Mouse (Mus musculus): ENCODE data around the gene Bag5. TPM values are rescaled to one million over a fixed set of nuclear protein-coding genes. Genes with fewer than 3 reads are reported as not detected.

Gene Bag5
- total and polyA plus RNA-seq, 3 experiments = 24.1 to 27.9 (median 25.6) TPM

DNA sequence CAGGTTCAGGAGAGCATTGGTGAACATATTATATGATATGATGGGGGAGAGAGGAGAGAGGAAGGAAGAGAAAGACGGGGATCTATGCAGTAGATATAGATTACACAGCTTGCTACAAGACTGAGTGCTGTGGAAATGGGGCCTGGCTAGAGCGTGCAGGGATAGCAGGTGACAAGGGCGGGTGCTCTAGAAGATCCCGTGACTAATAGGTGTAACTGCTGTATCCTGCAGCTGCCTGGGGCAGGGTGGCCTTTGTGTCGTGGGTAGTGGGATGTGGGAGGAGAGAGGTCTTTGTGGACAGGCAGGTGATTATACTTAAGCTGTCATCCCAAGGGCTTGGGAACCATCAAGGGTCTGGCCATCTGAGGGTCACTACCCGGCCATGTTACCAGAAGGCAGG is 32.2 kb upstream of the Bag5 start:
- peaks cover 43 to 63% of the 10 kb centered on the region in 2 experiments for H3K4me1 ChIP-seq (ENCODE audit: control insufficient read depth in 1 of 2, insufficient read depth in 2 of 2)
- no peaks in the 10 kb centered on the region for H3K27me3 ChIP-seq (replicated peaks)
- H3K4me2 ChIP-seq (ENCODE audit: insufficient read depth, low read depth, poor library complexity, severe bottlenecking) = no peak overlapping the region
- H3K9me3 ChIP-seq (replicated peaks; ENCODE audit: low read length) = no peaks in the 10 kb centered on the region
- in situ Hi-C loops (cut with MboI; ENCODE audit: low pct_ligation_motif_present, low pct_unique_long_range_greater_than_20kb, low sequenced_read_pairs) (loop anchor here (10.0 kb wide), 1 partner anchor 110 kb away; no protein-coding TSS in a partner anchor), dilution Hi-C loops (cut with MboI; ENCODE audit: extremely low pct_ligation_motif_present, extremely low pct_unique_long_range_greater_than_20kb, low sequenced_read_pairs) (no loop called here)
- no peak for TF ChIP-seq USF1 (IDR thresholded peaks at IDR 0.05; ENCODE audit: low read depth, low read length)
- H3K27ac ChIP-seq (ENCODE audit: insufficient read depth, low read depth) = peak overlapping the region; percentile 75; the same call in 1 of the 2 replicates
- H3K9ac ChIP-seq (ENCODE audit: insufficient read depth, low read depth) = no peak overlapping the region
- H3K36me3 ChIP-seq (replicated peaks in 1 of 2; ENCODE audit: control insufficient read depth in 1 of 2, insufficient read depth in 1 of 2, low read length in 1 of 2) = no peaks in the 10 kb centered on the region
- H3K79me2 ChIP-seq (replicated peaks; ENCODE audit: control insufficient read depth, extremely low read depth, insufficient read depth, poor library complexity, severe bottlenecking) = no peaks in the 10 kb centered on the region
- DNase-seq (ENCODE audit: extremely low read depth) = no peak
- H3K4me3 ChIP-seq (replicated peaks in 1 of 3; ENCODE audit: low read depth in 2 of 3, low read length in 2 of 3, poor library complexity in 1 of 3) = no peak overlapping the region

DNA sequence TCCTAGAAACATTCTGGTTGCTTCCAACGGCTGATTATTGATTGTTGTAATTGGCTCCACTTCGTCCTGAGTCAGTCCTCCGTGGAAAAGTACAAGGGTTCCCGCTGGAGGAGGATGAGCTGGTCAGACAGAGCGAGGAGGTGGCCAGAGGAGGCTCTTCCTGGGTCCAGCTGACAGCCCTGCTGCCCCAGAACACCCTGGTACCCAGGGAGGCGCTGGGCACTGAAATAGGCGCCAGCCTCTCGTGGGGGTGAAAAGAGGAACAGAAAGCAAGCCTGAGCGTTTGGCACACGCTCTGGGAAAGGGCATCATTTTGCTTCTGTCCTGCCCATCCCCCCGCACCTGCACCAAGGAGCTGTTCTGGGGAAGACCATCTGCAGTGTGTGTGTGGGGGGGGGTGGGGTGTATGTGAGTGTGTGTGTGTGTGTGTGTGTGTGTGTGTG is 30.9 kb upstream of the Bag5 start:
- H3K9ac ChIP-seq (ENCODE audit: insufficient read depth, low read depth) = no peak overlapping the region
- no peaks in the 10 kb centered on the region for H3K36me3 ChIP-seq (replicated peaks in 1 of 2; ENCODE audit: control insufficient read depth in 1 of 2, insufficient read depth in 1 of 2, low read length in 1 of 2)
- no peak; the same call in 1 of the 2 replicates for TF ChIP-seq ELF1 (IDR thresholded peaks at IDR 0.05; ENCODE audit: low read depth, low read length)
- no peak for TF ChIP-seq USF1 (IDR thresholded peaks at IDR 0.05; ENCODE audit: low read depth, low read length)
- no peak for TF ChIP-seq MYC (IDR thresholded peaks at IDR 0.05; ENCODE audit: low read depth, low read length)
- TF ChIP-seq ETS1 (conservative IDR thresholded peaks at IDR 0.05; ENCODE audit: low read depth, low read length) = peak; percentile 77
- TF ChIP-seq MAZ (IDR thresholded peaks at IDR 0.05; ENCODE audit: low read depth, low read length) = 0 out of 2 replicates have a peak, but pooled peaks have one; percentile 64
- TF ChIP-seq IRF4 (IDR thresholded peaks at IDR 0.05; ENCODE audit: low read depth, low read length) = peak; percentile 95
- no peak for TF ChIP-seq RAD21 (IDR thresholded peaks at IDR 0.05; ENCODE audit: low read depth, low read length)
- peak; percentile 89 for TF ChIP-seq BHLHE40 (IDR thresholded peaks at IDR 0.05; ENCODE audit: low read depth, low read length)
- no peak for TF ChIP-seq CTCF (conservative IDR thresholded peaks at IDR 0.05 in 1 of 2, IDR thresholded peaks at IDR 0.05 in 1 of 2; ENCODE audit: low read depth in 2 of 2, low read length in 2 of 2)
- no peak for TF ChIP-seq TBP (conservative IDR thresholded peaks at IDR 0.05; ENCODE audit: low read depth, low read length)
- TF ChIP-seq ZKSCAN1 (IDR thresholded peaks at IDR 0.05; ENCODE audit: borderline replicate concordance, low read depth, low read length) = no peak
- no peak for TF ChIP-seq RCOR1 (conservative IDR thresholded peaks at IDR 0.05; ENCODE audit: low read depth, low read length)
- TF ChIP-seq ZNF384 (IDR thresholded peaks at IDR 0.05; ENCODE audit: low read depth, low read length) = no peak
- TF ChIP-seq USF2 (conservative IDR thresholded peaks at IDR 0.05; ENCODE audit: low read depth, low read length) = no peak
- TF ChIP-seq TCF12 (IDR thresholded peaks at IDR 0.05; ENCODE audit: low read depth, low read length) = peak; percentile 92
- TF ChIP-seq KAT2A (IDR thresholded peaks at IDR 0.05; ENCODE audit: insufficient replicate concordance, low read length) = no peak
- TF ChIP-seq SIN3A (IDR thresholded peaks at IDR 0.05; ENCODE audit: low read length) = no peak; the same call in 1 of the 2 replicates
- no peak for TF ChIP-seq NRF1 (IDR thresholded peaks at IDR 0.05; ENCODE audit: low read depth, low read length)
- no peak for TF ChIP-seq ZC3H11A (IDR thresholded peaks at IDR 0.05; ENCODE audit: low read depth, low read length)
- peak; percentile 86 for TF ChIP-seq EP300 (IDR thresholded peaks at IDR 0.05; ENCODE audit: low read length)
- TF ChIP-seq ZMIZ1 (IDR thresholded peaks at IDR 0.05; ENCODE audit: low read depth, low read length) = no peak
- TF ChIP-seq MAX (IDR thresholded peaks at IDR 0.05; ENCODE audit: low read length) = no peak; the same call in 1 of the 2 replicates
- no peak for TF ChIP-seq GABPA (IDR thresholded peaks at IDR 0.05; ENCODE audit: insufficient replicate concordance, low read depth, low read length)
- TF ChIP-seq POLR2AphosphoS2 (IDR thresholded peaks at IDR 0.05; ENCODE audit: low read depth, low read length) = no peak
- TF ChIP-seq SMC3 (IDR thresholded peaks at IDR 0.05; ENCODE audit: low read depth, low read length) = no peak
- no peak for TF ChIP-seq UBTF (IDR thresholded peaks at IDR 0.05; ENCODE audit: low read depth, low read length)
- TF ChIP-seq MXI1 (IDR thresholded peaks at IDR 0.05; ENCODE audit: low read depth, low read length) = no peak
- TF ChIP-seq MEF2A (IDR thresholded peaks at IDR 0.05; ENCODE audit: borderline replicate concordance, low read depth, low read length) = peak; percentile 79
- TF ChIP-seq E2F4 (IDR thresholded peaks at IDR 0.05; ENCODE audit: insufficient replicate concordance, low read depth, low read length) = no peak
- no peak for TF ChIP-seq NELFE (IDR thresholded peaks at IDR 0.05; ENCODE audit: low read depth, low read length)
- no peak for TF ChIP-seq HCFC1 (IDR thresholded peaks at IDR 0.05; ENCODE audit: low read depth, low read length)
- peak; percentile 94 for TF ChIP-seq CHD2 (IDR thresholded peaks at IDR 0.05; ENCODE audit: low read length)
- in situ Hi-C loops (cut with MboI; ENCODE audit: low pct_ligation_motif_present, low pct_unique_long_range_greater_than_20kb, low sequenced_read_pairs) (loop anchor here (5.0 to 10.0 kb wide), 2 partner anchors 111 to 208 kb away; no protein-coding TSS in a partner anchor), dilution Hi-C loops (cut with MboI; ENCODE audit: extremely low pct_ligation_motif_present, extremely low pct_unique_long_range_greater_than_20kb, low sequenced_read_pairs) (no loop called here)
- no peaks in the 10 kb centered on the region for H3K79me2 ChIP-seq (replicated peaks; ENCODE audit: control insufficient read depth, extremely low read depth, insufficient read depth, poor library complexity, severe bottlenecking)
- H3K27ac ChIP-seq (ENCODE audit: insufficient read depth, low read depth) = peak overlapping the region; percentile 70
- no peaks in the 10 kb centered on the region for H3K9me3 ChIP-seq (replicated peaks; ENCODE audit: low read length)
- H3K4me1 ChIP-seq (ENCODE audit: control insufficient read depth in 1 of 2, insufficient read depth in 2 of 2) = peaks cover 43 to 72% of the 10 kb centered on the region in 2 experiments
- peak overlapping the region; percentile 6; the same call in 1 of the 2 replicates for H3K4me2 ChIP-seq (ENCODE audit: insufficient read depth, low read depth, poor library complexity, severe bottlenecking)
- no peaks in the 10 kb centered on the region for H3K27me3 ChIP-seq (replicated peaks)
- H3K4me3 ChIP-seq (replicated peaks in 1 of 3; ENCODE audit: low read depth in 2 of 3, low read length in 2 of 3, poor library complexity in 1 of 3) = no peak overlapping the region
- peak; percentile 86 for DNase-seq (ENCODE audit: extremely low read depth)

All from CH12.LX (cell line).